Mouse (Mus musculus) liver, embryonic 11.5 days (tissue): ENCODE measurements around the gene Gm48552. TPM values are rescaled to one million over a fixed set of nuclear protein-coding genes. Genes with fewer than 3 reads are reported as not detected.
A peak's percentile ranks its signal among the peaks of the same experiment; 100 is the strongest.

Experiments
- ATAC-seq: fragments of 200-750 bp; cut with Nextera tagmentation; replicated peaks from 2 replicates; pipeline ENCODE4 v1.8.0; 2017; ENCODE audit warnings: moderate number of reproducible peaks, mild to moderate bottlenecking, moderate TSS enrichment, moderate library complexity; ENCODE audit not compliant: low FRiP score
- DNase-seq: peaks from one replicate; pipeline ENCODE4 v3.0.0-alpha.2; 2017; ENCODE audit warnings: low spot score
- H3K27ac ChIP-seq: fragments of 300-500 bp; sonication (generic); 2 replicates; pipeline ENCODE4 v1.5.1; 2014; ENCODE audit warnings: mild to moderate bottlenecking, low read depth, low read length, control low read depth
- H3K27me3 ChIP-seq: fragments of 300-500 bp; sonication (generic); replicated peaks from 2 replicates; pipeline ENCODE4 v1.6.1; 2014; ENCODE audit warnings: low read length, mixed read lengths; ENCODE audit not compliant: control insufficient read depth, insufficient read depth
- H3K36me3 ChIP-seq: fragments of 300-500 bp; sonication (generic); 2 replicates; pipeline ENCODE4 v1.6.1; 2014; ENCODE audit warnings: mild to moderate bottlenecking, low read length, moderate library complexity, mixed read lengths; ENCODE audit not compliant: control insufficient read depth, insufficient read depth
- H3K4me1 ChIP-seq: fragments of 300-500 bp; sonication (generic); replicated peaks from 2 replicates; pipeline ENCODE4 v1.6.1; 2014; ENCODE audit warnings: low read length, mixed read lengths; ENCODE audit not compliant: control insufficient read depth, insufficient read depth
- H3K4me2 ChIP-seq: fragments of 300-500 bp; sonication (generic); 2 replicates; pipeline ENCODE4 v1.6.1; 2014; ENCODE audit warnings: mild to moderate bottlenecking, control low read depth, moderate library complexity
- H3K4me3 ChIP-seq: fragments of 300-500 bp; sonication (generic); 2 replicates; pipeline ENCODE4 v1.5.1; 2014; ENCODE audit warnings: low read depth, low read length, control low read depth
- H3K9ac ChIP-seq: fragments of 300-500 bp; sonication (generic); 2 replicates; pipeline ENCODE4 v1.6.1; 2014; ENCODE audit warnings: low read depth, low read length, control low read depth
- H3K9me3 ChIP-seq: fragments of 300-500 bp; sonication (generic); 2 replicates; pipeline ENCODE4 v1.6.1; 2016; ENCODE audit warnings: low read length, inconsistent platforms, mixed read lengths; ENCODE audit not compliant: control insufficient read depth
- WGBS: fragments of 180-500 bp; shearing (Covaris S2); extraction: QIAGEN DNeasy Blood & Tissue Kit; methylation state at CpG from one replicate; pipeline ENCODE4 v1.1.7; 2014; 5-methylcytosine and 5-hydroxymethylcytosine counted together
- polyA plus RNA-seq: library from polyadenylated mRNA; unstranded; fragments of >200 nt; fragmentation: Nextera tagmentation; extraction: Ambion mirVana; gene quantifications from 2 replicates; pipeline ENCODE4 v1.2.1, GENCODE M21; 2014

The Gm48552 gene
- polyA plus RNA-seq, 1 experiment from 2014 or later, result 0.67 TPM

DNA sequence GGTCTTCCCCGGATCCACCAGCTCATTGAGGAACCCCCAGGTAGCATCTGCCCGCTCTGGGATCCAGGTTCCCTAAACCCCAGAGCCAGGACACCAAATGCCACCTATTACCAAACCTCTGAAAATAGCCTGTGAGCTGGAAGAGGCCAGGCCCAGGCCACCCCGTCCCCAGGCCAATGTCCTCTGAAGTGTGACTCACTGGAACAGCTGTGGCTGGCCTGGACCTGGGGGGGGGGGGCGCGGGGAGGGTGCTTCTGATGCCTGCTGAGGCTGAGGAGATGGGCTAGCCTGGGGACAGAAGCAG lies 32.9 kb downstream of the Gm48552 start:
- H3K27me3 ChIP-seq, result peaks cover 42% of the 10 kb centered on the region
- no peak overlapping the region for H3K4me2 ChIP-seq
- H3K27ac ChIP-seq, result no peak overlapping the region
- H3K4me1 ChIP-seq, result peaks cover 29% of the 10 kb centered on the region
- DNase-seq (no peak), ATAC-seq (no peak)
- 70% methylated on average over 5 of the region's 5 CpGs for WGBS
- H3K9ac ChIP-seq, result no peak overlapping the region
- no peaks in the 10 kb centered on the region for H3K36me3 ChIP-seq
- H3K4me3 ChIP-seq, result no peak overlapping the region
- H3K9me3 ChIP-seq, result no peaks in the 10 kb centered on the region

DNA sequence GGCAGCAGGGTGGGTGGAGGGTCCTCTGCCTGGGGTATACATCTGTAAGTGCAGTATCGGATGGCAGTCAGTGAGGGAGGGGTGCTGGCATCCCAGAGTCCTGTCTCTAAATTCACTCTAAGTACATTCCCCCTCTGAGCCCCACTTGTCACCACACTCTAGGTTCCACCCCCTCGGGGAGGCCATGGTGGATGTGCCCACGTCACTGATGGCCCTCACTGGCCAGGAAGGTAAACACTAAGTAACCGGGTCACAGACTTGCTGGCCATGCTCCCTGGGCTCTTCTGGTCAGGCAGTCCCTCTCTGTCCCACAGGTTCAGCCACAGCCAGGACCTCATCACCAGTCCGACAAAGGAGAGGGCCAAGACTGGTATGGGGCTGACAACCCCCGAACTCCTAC lies 33.4 kb downstream of the Gm48552 start:
- no peak overlapping the region; the same call in 1 of the 2 replicates for H3K9ac ChIP-seq
- no peaks in the 10 kb centered on the region for H3K9me3 ChIP-seq
- H3K4me3 ChIP-seq, result no peak overlapping the region
- 69% methylated on average over 6 of the region's 6 CpGs for WGBS
- no peak overlapping the region for H3K4me2 ChIP-seq
- DNase-seq, result no peak
- H3K27ac ChIP-seq, result no peak overlapping the region
- no peaks in the 10 kb centered on the region for H3K36me3 ChIP-seq
- peaks cover 25% of the 10 kb centered on the region for H3K4me1 ChIP-seq
- H3K27me3 ChIP-seq, result peaks cover 46% of the 10 kb centered on the region
- ATAC-seq, result no peak

- Histone ChIP-seq H3K4me2 (no peak overlapping the region), H3K36me3 (no peaks in the 10 kb centered on the region), H3K4me3 (no peak overlapping the region), H3K4me1 (peaks cover 19% of the 10 kb centered on the region), H3K9me3 (no peaks in the 10 kb centered on the region), H3K27me3 (peaks cover 52% of the 10 kb centered on the region), H3K27ac (no peak overlapping the region), H3K9ac (no peak overlapping the region)
- DNase-seq (no peak), ATAC-seq (no peak)
- 76% methylated on average over 3 of the region's 3 CpGs for WGBS
These were observed 33.9 kb downstream of the Gm48552 start for GRCm38 (mm10) chr10:81422661-81423217.

DNA sequence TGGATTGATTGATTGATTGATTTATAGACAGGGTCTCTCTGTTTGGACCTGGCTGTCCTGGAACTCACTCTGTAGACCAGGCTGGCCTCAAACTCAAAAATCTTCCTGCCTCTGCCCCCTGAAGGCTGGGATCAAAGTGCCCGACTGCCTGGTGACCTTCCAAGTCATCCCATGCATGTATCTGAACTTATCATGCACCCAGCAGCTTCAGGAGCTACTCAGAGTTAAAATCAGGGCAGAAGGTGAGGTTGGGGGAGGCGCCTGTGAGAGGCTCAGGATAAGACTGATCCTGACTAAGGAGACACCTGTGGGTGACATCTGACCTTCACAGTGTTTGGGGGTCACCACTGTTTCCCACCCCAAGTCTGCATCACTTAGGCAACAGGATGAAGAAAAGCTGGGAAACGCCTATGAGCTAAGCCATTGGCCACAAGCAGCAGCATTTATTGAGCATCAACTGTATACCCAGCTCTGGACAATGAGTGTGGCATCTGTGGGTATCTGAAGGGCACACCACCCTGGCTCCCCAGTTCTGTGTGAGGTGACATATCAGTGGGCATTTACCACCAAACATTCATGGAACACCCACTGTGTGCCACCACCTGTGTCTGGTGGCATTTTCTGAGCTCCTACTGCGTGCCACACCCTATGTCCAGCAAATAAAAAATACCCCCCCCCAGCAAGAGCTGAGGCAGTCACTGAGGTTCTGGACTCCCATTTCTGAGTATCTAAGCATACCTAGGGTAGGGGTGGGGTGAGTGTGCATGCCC lies 34.9 kb downstream of the Gm48552 start:
- no peaks in the 10 kb centered on the region for H3K9me3 ChIP-seq
- H3K27me3 ChIP-seq, result peaks cover 59% of the 10 kb centered on the region
- H3K36me3 ChIP-seq, result no peaks in the 10 kb centered on the region
- H3K27ac ChIP-seq, result no peak overlapping the region
- DNase-seq (no peak), ATAC-seq (no peak)
- H3K4me1 ChIP-seq, result peaks cover 15% of the 10 kb centered on the region
- 48% methylated on average over 4 of the region's 4 CpGs for WGBS
- H3K4me3 ChIP-seq, result no peak overlapping the region
- H3K4me2 ChIP-seq, result no peak overlapping the region
- no peak overlapping the region for H3K9ac ChIP-seq

DNA sequence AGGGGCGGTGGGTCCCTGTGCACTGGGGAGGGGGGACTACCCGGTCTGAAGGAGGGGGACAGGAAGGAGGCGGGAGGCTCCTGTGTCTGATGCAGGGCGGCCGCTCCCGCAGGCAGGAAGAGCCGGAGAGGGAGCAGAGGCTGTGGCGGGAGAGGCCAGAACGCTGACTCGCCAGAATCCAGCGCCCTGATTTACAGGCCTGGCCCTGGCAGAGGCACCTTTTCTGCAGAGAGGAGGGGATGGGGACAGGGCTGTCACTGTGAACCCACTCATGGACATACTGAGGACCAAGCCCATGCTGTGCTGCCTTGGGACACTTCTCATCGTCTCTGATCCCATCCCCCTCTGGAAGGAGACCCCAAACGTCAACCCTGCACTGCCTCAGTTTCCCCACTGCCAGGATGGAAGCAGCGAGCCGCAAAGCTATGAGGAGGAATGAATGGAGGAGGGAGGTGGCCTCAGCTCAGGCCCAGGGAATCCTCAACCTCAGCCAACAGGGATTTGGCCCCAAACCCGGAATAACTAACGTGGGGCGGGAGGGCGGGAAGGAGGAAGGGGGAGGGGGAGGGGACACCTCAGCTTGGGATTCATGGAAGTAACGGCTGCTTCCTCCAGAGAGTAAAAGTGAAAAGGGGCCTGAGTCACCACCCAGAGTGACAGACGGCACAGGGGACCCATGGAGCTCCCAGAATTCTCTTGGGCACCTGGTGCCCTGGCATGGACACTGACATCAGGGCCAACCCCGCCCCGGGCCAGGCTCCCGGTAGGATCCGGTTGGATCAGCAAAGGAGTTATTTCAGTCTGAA lies 35.6 kb downstream of the Gm48552 start:
- 9% methylated on average over 25 of the region's 25 CpGs for WGBS
- Histone ChIP-seq H3K9ac (no peak overlapping the region), H3K4me3 (no peak overlapping the region), H3K36me3 (no peaks in the 10 kb centered on the region), H3K9me3 (no peaks in the 10 kb centered on the region), H3K4me2 (peak overlapping the region; percentile 21), H3K4me1 (peaks cover 14% of the 10 kb centered on the region), H3K27me3 (peaks cover 59% of the 10 kb centered on the region), H3K27ac (no peak overlapping the region)
- ATAC-seq (0 out of 2 replicates have a peak, but pooled peaks have one; percentile 7), DNase-seq (peak; percentile 36)

- H3K27me3 ChIP-seq, result peaks cover 59% of the 10 kb centered on the region
- 41% methylated on average over 10 of the region's 10 CpGs for WGBS
- H3K27ac ChIP-seq, result no peak overlapping the region
- peak overlapping the region; percentile 54 for H3K4me2 ChIP-seq
- DNase-seq (peak; percentile 33), ATAC-seq (no peak)
- no peak overlapping the region for H3K4me3 ChIP-seq
- H3K9me3 ChIP-seq, result no peaks in the 10 kb centered on the region
- peaks cover 14% of the 10 kb centered on the region for H3K4me1 ChIP-seq
- no peaks in the 10 kb centered on the region for H3K36me3 ChIP-seq
- no peak overlapping the region for H3K9ac ChIP-seq
These were observed 36.5 kb downstream of the Gm48552 start for GRCm38 (mm10) chr10:81425236-81425850.

GRCm38 (mm10) chr10:81426081-81426671 lies 37.4 kb downstream of the Gm48552 start:
- 3% methylated on average over 29 of the region's 33 CpGs for WGBS
- peak overlapping the region; percentile 54 for H3K4me2 ChIP-seq
- H3K9me3 ChIP-seq, result no peaks in the 10 kb centered on the region
- H3K27me3 ChIP-seq, result peaks cover 62% of the 10 kb centered on the region
- H3K36me3 ChIP-seq, result no peaks in the 10 kb centered on the region
- DNase-seq (peak; percentile 34), ATAC-seq (no peak)
- peak overlapping the region; percentile 18; the same call in 1 of the 2 replicates for H3K9ac ChIP-seq
- H3K4me3 ChIP-seq, result peak overlapping the region; percentile 45
- H3K4me1 ChIP-seq, result peaks cover 18% of the 10 kb centered on the region
- no peak overlapping the region for H3K27ac ChIP-seq

DNA sequence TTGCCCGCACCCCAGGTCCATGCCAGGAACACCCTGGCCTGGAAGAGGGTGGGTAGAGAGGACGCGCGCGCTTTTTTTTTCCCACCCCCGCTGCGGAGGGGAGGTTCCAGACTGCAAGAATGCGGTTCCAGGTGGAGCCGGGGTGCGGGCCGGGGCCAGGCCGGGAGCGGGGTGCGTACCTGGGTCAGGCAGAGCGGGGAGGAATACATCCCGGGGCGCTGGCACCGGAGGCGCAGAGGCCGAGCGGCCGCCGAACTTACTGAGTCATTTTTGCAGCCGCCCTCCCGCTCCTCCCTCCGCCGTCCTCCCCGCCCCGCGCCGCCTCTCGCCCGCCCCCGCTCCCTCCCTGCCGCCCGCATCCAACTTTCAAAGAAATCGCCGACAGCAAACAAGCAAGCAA lies 38.1 kb downstream of the Gm48552 start:
- DNase-seq, result peak; percentile 55
- Histone ChIP-seq H3K4me1 (peaks cover 18% of the 10 kb centered on the region), H3K27ac (no peak overlapping the region), H3K9me3 (no peaks in the 10 kb centered on the region), H3K4me3 (peak overlapping the region; percentile 45), H3K36me3 (no peaks in the 10 kb centered on the region), H3K4me2 (peak overlapping the region; percentile 54), H3K27me3 (peaks cover 68% of the 10 kb centered on the region), H3K9ac (peak overlapping the region; percentile 18)
- 1% methylated on average over 38 of the region's 38 CpGs for WGBS
- ATAC-seq, result no peak
